Mouse (Mus musculus): Measurements from ENCODE around the gene Gm27029.
"Not testable (repeated sequence)": the region's sequence is repeated elsewhere in the genome, so short reads cannot be mapped to it uniquely, and the experiment has no call there.

Gene Gm27029

DNA sequence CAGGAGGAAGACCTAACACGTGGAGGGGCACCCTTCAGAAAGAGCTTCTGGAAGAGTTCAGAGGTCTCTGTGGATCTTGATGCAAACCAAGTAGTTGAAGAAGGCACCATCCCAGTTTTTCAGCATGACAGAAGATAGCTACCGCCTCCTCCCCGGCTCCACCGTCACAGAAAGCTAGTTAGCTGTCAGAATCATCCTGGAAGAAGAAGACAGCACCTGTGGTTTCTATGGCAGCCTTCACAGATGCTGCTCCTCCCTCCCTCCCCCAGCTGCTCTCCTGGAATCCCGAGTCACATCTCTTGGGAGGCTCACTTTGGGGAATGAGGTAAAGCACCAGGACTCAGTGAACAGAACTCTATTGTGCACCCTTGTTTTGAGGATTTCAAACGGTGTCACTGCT lies 5.6 kb downstream of the Gm27029 start:
- no peak for DNase-seq

- DNase-seq: peak; percentile 85
Measured at GRCm38 (mm10) chr11:101417101-101417855, 7.3 kb downstream of the Gm27029 start, which contains the start of gene Aarsd1. Gene Aarsd1 (minus strand): TSS chr11:101417615.

- peak; percentile 63 for DNase-seq
Measured at GRCm38 (mm10) chr11:101416433-101417100, 8.0 kb downstream of the Gm27029 start.

GRCm38 (mm10) chr11:101415306-101415705 lies 9.3 kb downstream of the Gm27029 start:
- no peak for DNase-seq

- DNase-seq: peak; percentile 79
Measured at GRCm38 (mm10) chr11:101395110-101395509, 29.5 kb downstream of the Gm27029 start.

DNA sequence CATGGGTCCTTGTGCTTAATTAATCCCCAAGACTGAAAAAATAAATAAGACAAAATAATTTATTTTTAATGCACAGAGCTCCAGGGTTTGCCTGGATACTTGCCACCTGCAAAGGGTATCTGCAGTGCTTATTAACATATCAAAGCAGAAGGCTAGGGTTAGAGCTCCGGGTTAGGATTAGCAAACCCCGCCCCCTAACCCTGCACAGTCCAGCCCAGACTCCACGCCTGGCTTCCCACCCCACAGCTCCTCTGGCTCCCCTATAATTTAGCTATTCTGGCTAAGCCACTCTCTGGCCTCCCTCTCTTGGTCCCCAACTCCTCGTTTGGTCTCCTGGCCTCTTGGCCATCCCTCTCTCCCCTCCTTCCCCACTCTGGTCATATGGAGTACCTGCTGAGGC lies 42.8 kb downstream of the Gm27029 start:
- no peak for DNase-seq

DNA sequence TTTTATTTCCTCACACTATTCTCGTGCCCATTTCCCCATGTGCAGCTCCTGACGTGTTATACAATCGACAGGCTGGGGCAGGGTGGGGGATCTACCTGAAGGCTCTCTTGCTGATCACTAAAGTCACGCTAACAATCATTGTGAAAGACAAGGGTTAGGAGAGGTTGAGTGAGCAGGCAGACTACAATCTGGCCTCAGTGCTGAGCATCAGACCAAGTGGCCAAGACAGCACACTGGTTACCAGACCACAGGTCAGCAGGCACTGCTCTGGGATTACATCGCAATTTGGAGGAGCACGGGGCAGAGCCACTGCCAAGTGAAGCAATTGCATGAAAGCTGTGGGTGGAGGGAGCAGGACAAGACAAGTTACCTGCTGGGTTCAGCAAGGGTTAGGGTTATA lies 45.7 kb downstream of the Gm27029 start:
- no peak for DNase-seq

DNA sequence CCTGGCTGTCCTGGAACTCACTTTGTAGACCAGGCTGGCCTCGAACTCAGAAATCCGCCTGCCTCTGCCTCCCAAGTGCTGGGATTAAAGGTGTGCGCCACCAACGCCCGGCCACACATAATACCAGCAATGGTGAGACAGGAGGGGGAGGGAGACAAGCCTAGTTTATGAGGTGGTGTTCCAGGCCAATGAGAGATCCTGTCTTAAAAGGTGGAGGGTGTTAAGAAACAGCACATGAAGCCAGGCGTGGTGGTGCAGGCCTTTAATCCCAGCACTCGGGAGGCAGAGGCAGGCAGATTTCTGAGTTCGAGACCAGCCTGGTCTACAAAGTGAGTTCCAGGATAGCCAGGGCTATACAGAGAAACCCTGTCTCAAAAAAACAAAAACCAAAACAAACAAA lies 46.4 kb downstream of the Gm27029 start:
- DNase-seq: not testable (repeated sequence)

- no peak for DNase-seq
Measured at GRCm38 (mm10) chr11:101374421-101374938, 50.1 kb downstream of the Gm27029 start.

- no peak for DNase-seq
Measured at GRCm38 (mm10) chr11:101370141-101370540, 54.5 kb downstream of the Gm27029 start.

GRCm38 (mm10) chr11:101367326-101367935 lies 57.2 kb downstream of the Gm27029 start, which contains the start of gene G6pc:
Gene G6pc (plus strand): TSS chr11:101367561.
- no peak for DNase-seq

DNA sequence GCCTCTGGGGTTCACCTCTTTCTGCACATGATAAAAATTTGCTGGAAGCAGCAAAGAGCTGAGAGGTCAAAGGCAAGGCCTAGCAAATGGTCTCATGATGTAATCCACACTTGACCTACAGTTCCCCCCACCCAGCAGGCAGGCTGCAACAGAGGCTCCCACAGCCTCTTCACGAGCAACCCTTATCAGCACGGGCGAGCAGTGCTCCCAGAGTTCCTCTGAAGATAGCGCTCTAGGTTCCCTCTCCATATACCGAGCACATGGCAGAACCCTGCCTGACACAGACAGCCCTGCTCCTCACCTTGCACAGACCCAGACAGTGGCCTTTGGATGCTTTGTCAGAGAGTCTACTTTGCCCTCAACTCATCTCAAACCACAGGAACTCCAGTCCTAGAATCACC lies 60.1 kb downstream of the Gm27029 start:
- peak; percentile 43 for DNase-seq

GRCm38 (mm10) chr11:101360651-101361113 lies 63.9 kb downstream of the Gm27029 start:
- DNase-seq: no peak

GRCm38 (mm10) chr11:101359776-101360175 lies 64.8 kb downstream of the Gm27029 start:
- DNase-seq: no peak

GRCm38 (mm10) chr11:101357505-101358182 lies 67.0 kb downstream of the Gm27029 start:
- no peak for DNase-seq
